Mouse (Mus musculus) bone marrow, adult 2 months (tissue): ENCODE data around the gene Ces2h.
A peak's percentile ranks its signal among the peaks of the same experiment; 100 is the strongest.

Source experiments
- CTCF ChIP-seq: fragments of 200-500 bp; IDR thresholded peaks from 2 replicates; pipeline ENCODE4 v1.5.1; 2011; ENCODE audit warnings: low read length, control low read depth; ENCODE audit not compliant: control insufficient read depth, insufficient read depth
- POLR2A ChIP-seq: fragments of 200-500 bp; IDR thresholded peaks from 2 replicates; pipeline ENCODE4 v1.6.1; 2011; ENCODE audit warnings: low read depth, mild to moderate bottlenecking, control low read depth, low read length, borderline replicate concordance; ENCODE audit not compliant: control insufficient read depth

GRCm38 (mm10) chr8:105066761-105067160, 66.1 kb downstream of the Ces2h start:
- TF ChIP-seq CTCF: peak; percentile 63
- no peak for TF ChIP-seq POLR2A
